Mouse (Mus musculus) monocyte, adult 5-6 weeks (primary cell): ENCODE data around the gene Smim24. TPM values are rescaled to one million over a fixed set of nuclear protein-coding genes. Genes with fewer than 3 reads are reported as not detected.

Source experiments
- ATAC-seq: fragments of 153-309, 156-312 bp; replicated peaks from 2 replicates; pipeline ENCODE4 v1.8.0; 2017; ENCODE audit warnings: mild to moderate bottlenecking; ENCODE audit not compliant: low TSS enrichment, insufficient number of reproducible peaks, severe bottlenecking, poor library complexity, low FRiP score
- total RNA-seq: library from RNA; stranded (forward); fragments of 200-1000, 200-491, 200-594 nt; gene quantifications from 3 replicates; pipeline ENCODE4 v1.2.3, GENCODE M21; 2017

Smim24 gene
- total RNA-seq, 1 experiment from 2014 or later = 3.9 TPM

GRCm38 (mm10) chr10:81385603-81386306 lies 7.1 kb upstream of the Smim24 start:
- ATAC-seq = no peak

DNA sequence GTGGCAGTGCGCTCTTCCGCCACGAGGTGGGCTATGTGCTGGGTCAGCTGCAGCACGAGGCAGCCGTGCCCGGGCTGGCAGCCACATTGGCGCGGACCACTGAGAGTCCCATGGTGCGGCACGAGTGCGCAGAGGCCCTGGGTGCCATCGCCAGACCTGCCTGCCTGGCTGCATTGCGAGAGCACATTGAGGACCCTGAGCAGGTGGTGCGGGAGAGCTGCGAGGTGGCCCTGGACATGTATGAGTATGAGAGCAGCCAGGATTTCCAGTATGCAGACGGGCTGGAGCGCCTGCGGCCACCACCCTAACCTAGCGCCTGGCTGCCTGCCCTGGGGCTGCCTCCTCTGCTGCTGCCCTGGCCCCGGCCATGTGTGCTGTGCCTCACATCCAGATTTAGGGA lies 5.1 kb upstream of the Smim24 start:
- ATAC-seq = no peak

GRCm38 (mm10) chr10:81388505-81389055 lies 4.3 kb upstream of the Smim24 start, which contains the start of gene Gm48552:
Gene Gm48552 (plus strand): TSS chr10:81389005.
- no peak for ATAC-seq

GRCm38 (mm10) chr10:81389373-81389772 lies 3.5 kb upstream of the Smim24 start:
- no peak for ATAC-seq

DNA sequence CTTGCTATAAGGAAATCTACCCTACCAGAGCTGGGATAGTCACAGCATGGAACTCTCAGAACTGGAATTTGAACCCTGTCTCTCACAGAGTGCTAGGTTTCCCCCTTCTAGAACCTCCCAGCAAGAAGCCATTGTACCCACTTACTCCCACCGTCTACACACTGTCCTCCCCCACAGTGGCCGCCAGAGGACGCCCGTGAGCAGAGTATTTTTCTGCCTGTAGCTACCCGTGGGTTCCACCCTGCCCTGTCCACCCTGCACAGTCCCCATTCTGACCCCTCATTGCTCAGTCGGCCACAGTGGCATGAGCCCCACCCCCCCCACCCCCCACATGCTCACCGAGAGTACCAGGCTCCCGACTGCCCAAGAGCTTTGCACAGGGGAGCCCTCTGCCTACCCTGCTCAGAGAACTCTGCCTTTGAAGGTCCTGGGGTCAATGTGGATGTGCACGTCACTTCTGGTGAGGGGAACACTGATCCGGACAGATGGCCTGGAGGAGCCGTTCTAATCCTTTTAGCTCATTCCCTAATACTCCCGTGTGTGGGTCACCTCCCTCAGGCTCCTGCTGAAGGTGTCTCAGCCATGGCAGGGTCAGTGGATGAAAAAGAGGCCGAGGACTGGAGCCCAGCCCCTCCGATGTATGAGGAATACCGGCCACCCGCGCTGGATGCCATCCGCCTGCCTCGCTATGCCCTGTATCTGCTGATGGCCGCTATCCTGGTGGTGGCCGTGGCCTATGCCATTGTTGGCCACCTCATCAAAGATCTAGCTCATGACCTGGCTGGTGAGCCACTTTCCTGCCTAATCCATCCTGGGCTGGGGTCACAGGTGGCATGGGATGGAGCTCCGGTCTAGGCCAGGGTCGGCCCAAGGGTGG lies 2.8 kb upstream of the Smim24 start:
- peak; percentile 36; the same call in 1 of the 2 replicates for ATAC-seq

GRCm38 (mm10) chr10:81390678-81390965 lies 2.2 kb upstream of the Smim24 start:
- ATAC-seq = no peak

GRCm38 (mm10) chr10:81392270-81392669 lies 581 bp upstream of the Smim24 start:
- ATAC-seq = no peak

DNA sequence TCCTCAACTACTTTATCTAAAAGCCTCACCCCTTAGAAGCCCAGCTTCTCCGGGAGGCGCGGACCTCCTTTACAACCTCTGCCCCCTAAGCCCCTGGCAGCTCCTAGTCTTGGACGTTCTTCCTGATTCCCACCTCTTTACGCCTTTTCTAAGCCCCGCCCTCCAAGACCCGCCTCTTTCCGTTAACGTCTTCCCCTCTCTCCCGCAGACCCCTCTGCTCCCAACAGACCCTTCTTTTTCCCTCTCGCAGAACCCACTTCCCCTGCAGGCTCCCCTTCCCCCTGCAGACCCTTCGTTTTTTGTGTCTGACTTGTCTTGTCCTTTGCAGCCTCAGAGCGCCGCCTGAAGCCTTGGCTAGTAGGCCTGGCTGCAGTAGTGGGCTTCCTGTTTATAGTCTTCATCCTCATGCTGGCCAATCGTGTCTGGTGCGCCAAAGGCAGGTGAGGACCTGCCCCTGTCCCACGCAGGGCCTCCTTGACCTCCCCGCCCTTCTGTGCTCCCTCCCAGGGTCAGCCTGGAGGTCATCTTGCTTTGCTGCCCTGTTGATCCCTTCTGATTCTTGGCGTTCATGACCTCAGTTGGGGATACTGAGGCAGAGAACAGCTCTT lies 709 bp downstream of the Smim24 start:
- ATAC-seq = no peak

GRCm38 (mm10) chr10:81395127-81395526 lies 2.3 kb downstream of the Smim24 start:
- peak; percentile 41 for ATAC-seq

DNA sequence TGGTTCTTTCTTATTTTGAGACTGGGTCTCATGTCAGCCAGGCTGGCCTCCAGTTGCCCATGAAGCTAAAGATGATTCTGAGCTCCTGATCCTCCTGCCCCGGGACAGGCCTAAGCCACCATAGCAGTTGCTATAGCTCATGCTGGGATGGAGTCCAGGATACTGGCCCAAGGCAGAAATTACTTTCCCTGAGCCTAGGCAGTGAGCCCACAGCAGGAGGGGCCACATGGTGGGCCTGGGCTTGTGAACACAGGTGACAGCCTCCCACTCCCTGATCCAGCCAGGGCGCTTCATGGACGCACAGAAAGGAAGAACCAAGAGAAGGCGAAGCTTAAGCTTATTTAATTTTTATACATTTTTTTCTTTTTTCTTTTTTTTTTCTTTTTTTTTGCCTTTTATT lies 3.0 kb downstream of the Smim24 start:
- ATAC-seq = no peak

- no peak for ATAC-seq
Measured at GRCm38 (mm10) chr10:81396749-81397148, 3.9 kb downstream of the Smim24 start.

- ATAC-seq = no peak
Measured at GRCm38 (mm10) chr10:81399296-81399695, 6.4 kb downstream of the Smim24 start.

GRCm38 (mm10) chr10:81399798-81400308 lies 7.0 kb downstream of the Smim24 start:
- no peak for ATAC-seq

DNA sequence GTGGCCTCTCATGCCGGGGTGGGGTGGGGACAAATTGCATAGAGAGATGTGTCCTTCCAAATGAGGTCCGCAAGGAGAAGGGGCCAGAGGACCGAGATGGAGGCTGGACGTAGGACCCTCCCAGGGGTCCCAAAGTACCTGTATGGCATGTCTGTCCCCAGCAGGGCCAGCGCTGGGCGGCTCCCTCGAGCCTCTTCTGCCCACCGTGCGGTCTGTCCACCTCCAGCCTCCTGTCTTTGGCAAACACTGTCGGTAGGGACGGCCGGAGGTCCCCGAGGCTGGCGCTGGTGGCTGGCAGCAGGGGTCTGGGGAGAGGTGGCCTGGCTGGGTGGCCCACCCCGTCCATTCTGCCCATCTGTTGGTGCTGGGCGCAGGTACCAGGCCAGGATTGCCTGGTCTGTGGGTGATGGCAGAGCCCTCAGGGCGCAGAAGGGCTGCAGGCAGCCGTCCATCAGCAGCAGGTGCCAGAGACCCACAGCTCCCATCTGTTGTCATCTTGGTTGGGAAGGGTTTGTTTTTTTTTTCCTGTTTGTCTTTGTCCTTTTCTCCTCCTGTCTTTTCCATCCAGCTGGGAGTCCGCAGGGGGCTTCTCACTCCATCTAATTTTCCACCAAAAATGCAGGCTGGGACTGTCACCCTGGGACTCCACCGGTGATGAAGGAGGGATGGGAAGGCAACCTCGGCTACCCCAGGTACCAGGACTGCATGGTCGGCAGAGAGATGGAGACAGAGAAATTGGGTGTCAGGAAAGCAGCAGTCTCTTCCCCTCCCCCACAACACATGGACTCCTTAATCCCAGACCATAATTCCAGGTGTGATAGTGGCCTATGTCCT lies 7.7 kb downstream of the Smim24 start:
- ATAC-seq = no peak

GRCm38 (mm10) chr10:81401205-81401520 lies 8.3 kb downstream of the Smim24 start:
- ATAC-seq = no peak

GRCm38 (mm10) chr10:81401521-81402226 lies 8.8 kb downstream of the Smim24 start:
- peak; percentile 51 for ATAC-seq

DNA sequence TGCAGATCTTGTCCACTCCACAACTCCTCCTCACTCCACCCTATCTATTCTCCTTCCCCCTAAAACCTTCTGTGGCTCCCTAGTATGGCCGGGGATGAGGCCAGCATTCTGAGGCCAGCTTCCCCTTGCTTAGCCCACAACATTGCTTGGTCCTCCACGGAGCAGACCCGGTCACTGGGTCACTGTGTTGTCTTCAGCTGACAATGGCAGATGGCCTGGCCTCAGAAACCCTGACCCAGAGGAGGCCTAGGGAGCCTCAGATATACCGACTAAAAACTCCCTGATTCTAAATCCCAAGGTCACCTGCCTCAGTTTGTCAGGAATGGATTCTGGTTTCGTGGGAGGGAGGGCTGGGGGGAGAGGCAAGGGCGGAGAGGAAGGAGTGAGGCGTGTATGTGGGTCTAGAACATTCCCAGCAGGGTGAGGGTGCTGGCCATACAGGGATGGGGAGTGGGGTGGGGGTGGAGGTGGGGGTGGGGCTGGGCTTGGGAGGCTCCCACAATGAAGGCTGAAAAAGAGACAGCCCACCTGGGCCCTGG lies 9.4 kb downstream of the Smim24 start:
- no peak for ATAC-seq

- no peak for ATAC-seq
Measured at GRCm38 (mm10) chr10:81403511-81403910, 10.7 kb downstream of the Smim24 start.
